Mouse (Mus musculus) induced T-regulatory cell, adult 2 months (primary cell): ENCODE measurements at regions not wholly inside any gene's neighbourhood (a gene's known extent, or its start where the extent isn't known, plus 50 kb on each side); places are given as distances from the start of the nearest gene placed in this dataset.

ENCODE experiments used
- DNase-seq: peaks from one replicate; pipeline ENCODE4 v3.0.0-alpha.2; 2012; ENCODE audit warnings: low read depth

GRCm38 (mm10) chr3:41132889-41133288 is 50.0 kb upstream of the Pgrmc2 start:
- DNase-seq, result no peak
